Mouse (Mus musculus) heart, postnatal 25 days (tissue): Measurements from ENCODE around the gene Cactin. TPM values are rescaled to one million over a fixed set of nuclear protein-coding genes. Genes with fewer than 3 reads are reported as not detected.
A peak's percentile ranks its signal among the peaks of the same experiment; 100 is the strongest.

Source experiments
- DNase-seq: peaks from one replicate; pipeline ENCODE4 v3.0.0; 2022; ENCODE audit warnings: low spot score
- intact Hi-C: fragments of 180-260 bp; cut with DNase I; formaldehyde crosslinking; loops from one replicate; pipeline ENCODE4 v1.15.1; 2025
- microRNA-seq: library from miRNA; unstranded; fragments of <30 nt; microRNA quantifications from one replicate; pipeline ENCODE4 v1.2.0, GENCODE M21; 2022
- total RNA-seq, 2 experiments: library from RNA; stranded (reverse); gene quantifications; 2 replicates each; pipeline ENCODE4 v1.2.3; 2021

Cactin gene
- total RNA-seq, 2 experiments from 2014 or later, result 13.5 to 16.6 TPM

- intact Hi-C loops, result no loop called here
- DNase-seq, result peak; percentile 87
These were observed 36.3 kb downstream of the Cactin start, which contains the start of gene Mfsd12 for GRCm38 (mm10) chr10:81356991-81357844. Gene Mfsd12, plus strand, starts transcription at chr10:81357491.

- intact Hi-C loops, result no loop called here
These were observed 37.3 kb downstream of the Cactin start for GRCm38 (mm10) chr10:81358209-81358608.

GRCm38 (mm10) chr10:81358841-81359240 lies 37.9 kb downstream of the Cactin start:
- no peak for DNase-seq
- intact Hi-C loops, result no loop called here

More at GRCm38 (mm10) chr10:81358209-81358608, 37.3 kb downstream of the Cactin start:
- no peak for DNase-seq

GRCm38 (mm10) chr10:81360721-81361120 lies 39.8 kb downstream of the Cactin start:
- DNase-seq, result no peak
- intact Hi-C loops, result no loop called here

GRCm38 (mm10) chr10:81362336-81362949 lies 41.5 kb downstream of the Cactin start:
- no peak for DNase-seq
- intact Hi-C loops, result no loop called here

- DNase-seq, result no peak
- intact Hi-C loops, result no loop called here
These were observed 42.8 kb downstream of the Cactin start for GRCm38 (mm10) chr10:81363436-81364346.

GRCm38 (mm10) chr10:81364666-81365065 lies 43.8 kb downstream of the Cactin start:
- no peak for DNase-seq
- intact Hi-C loops, result no loop called here

GRCm38 (mm10) chr10:81365073-81365472 lies 44.2 kb downstream of the Cactin start:
- no peak for DNase-seq
- intact Hi-C loops, result no loop called here

- DNase-seq, result no peak
- intact Hi-C loops, result no loop called here
These were observed 45.0 kb downstream of the Cactin start, which contains the start of gene 4930404N11Rik for GRCm38 (mm10) chr10:81365672-81366476. Gene 4930404N11Rik, minus strand, starts transcription at chr10:81365816.

GRCm38 (mm10) chr10:81366477-81367206 lies 45.7 kb downstream of the Cactin start:
- DNase-seq, result no peak
- intact Hi-C loops, result no loop called here

- intact Hi-C loops, result no loop called here
These were observed 46.2 kb downstream of the Cactin start for GRCm38 (mm10) chr10:81367207-81367495.

GRCm38 (mm10) chr10:81375322-81375721 lies 54.4 kb downstream of the Cactin start:
- intact Hi-C loops, result no loop called here
- no peak for DNase-seq

More at GRCm38 (mm10) chr10:81367207-81367495, 46.2 kb downstream of the Cactin start:
- no peak for DNase-seq

Small RNAs within 50 kb of the gene (microRNA-seq; reads per million reads assigned to microRNA genes)
- 41.7 reads per million, percentile 47 among the genes with 10 or more reads in this experiment for gene Mir3057

Other genes starting within 250 kb of the Cactin start
- 1 to 10 TPM in 1 of 2 experiments, under 1 TPM in 1; 0.87 to 1.2 TPM for gene Creb3l3, start 222.2 kb upstream of the Cactin start, total RNA-seq
- 100 to 1,000 TPM; 122 to 123 TPM for gene Map2k2, start 215.2 kb upstream of the Cactin start, total RNA-seq
- 10 to 100 TPM; 34.5 to 42.2 TPM for gene Zbtb7a, start 185.9 kb upstream of the Cactin start, total RNA-seq
- gene Pias4, start 153.2 kb upstream of the Cactin start, total RNA-seq, result 10 to 100 TPM; 15.6 to 17.4 TPM
- gene Eef2, start 144.5 kb upstream of the Cactin start, total RNA-seq, result 1,000 to 10,000 TPM in 1 of 2 experiments, 100 to 1,000 TPM in 1; 925 to 1,035 TPM
- gene Dapk3, start 138.1 kb upstream of the Cactin start, total RNA-seq, result 10 to 100 TPM; 26.4 to 28.7 TPM
- gene 4930442H23Rik, start 137.3 kb upstream of the Cactin start, total RNA-seq, result not detected
- gene Nmrk2, start 119.1 kb upstream of the Cactin start, total RNA-seq, result 10 to 100 TPM in 1 of 2 experiments, 1 to 10 TPM in 1; 6.9 to 13.4 TPM
- gene Atcay, start 90.3 kb upstream of the Cactin start, total RNA-seq, result under 1 TPM; 0.05 to 0.06 TPM
- gene Zfr2, start 87.9 kb upstream of the Cactin start, total RNA-seq, result 1 to 10 TPM; 2.2 to 2.8 TPM
- gene Matk, start 68.2 kb upstream of the Cactin start, total RNA-seq, result under 1 TPM; 0.42 to 0.61 TPM
- 10 to 100 TPM; 93.8 to 96.6 TPM for gene Mrpl54, start 54.2 kb upstream of the Cactin start, total RNA-seq
- 100 to 1,000 TPM in 1 of 2 experiments, 10 to 100 TPM in 1; 98.4 to 123 TPM for gene Apba3, start 54.1 kb upstream of the Cactin start, total RNA-seq
- gene Tjp3, start 29.5 kb upstream of the Cactin start, total RNA-seq, result not detected
- 10 to 100 TPM; 30.0 to 33.7 TPM for gene Pip5k1c, start 28.1 kb upstream of the Cactin start, total RNA-seq
- 1 to 10 TPM; 4.8 to 5.7 TPM for gene Tbxa2r, start 7.6 kb downstream of the Cactin start, total RNA-seq
- 1 to 10 TPM; 4.8 to 5.4 TPM for gene Gipc3, start 22.2 kb downstream of the Cactin start, total RNA-seq
- 10 to 100 TPM; 68.7 to 70.2 TPM for gene Hmg20b, start 29.4 kb downstream of the Cactin start, total RNA-seq
- 10 to 100 TPM; 12.5 to 13.7 TPM for gene Mfsd12, start 36.4 kb downstream of the Cactin start, total RNA-seq
- gene 4930404N11Rik, start 44.7 kb downstream of the Cactin start, total RNA-seq, result 1 to 10 TPM in 1 of 2 experiments, under 1 TPM in 1; 0.78 to 1.2 TPM
- 10 to 100 TPM; 27.7 to 32.3 TPM for gene Fzr1, start 57.4 kb downstream of the Cactin start, total RNA-seq
- gene Dohh, start 63.3 kb downstream of the Cactin start, total RNA-seq, result 10 to 100 TPM; 52.0 to 56.2 TPM
- gene Gm48551, start 63.4 kb downstream of the Cactin start, total RNA-seq, result under 1 TPM; 0.61 to 0.78 TPM
- under 1 TPM in 1 of 2 experiments, not detected in 1; 0.70 TPM for gene Gm48552, start 67.9 kb downstream of the Cactin start, total RNA-seq
- gene Smim24, start 71.9 kb downstream of the Cactin start, total RNA-seq, result 1 to 10 TPM; 2.0 TPM
- gene Nfic, start 134.5 kb downstream of the Cactin start, total RNA-seq, result 100 to 1,000 TPM; 110 to 130 TPM
- under 1 TPM; 0.17 to 0.47 TPM for gene Celf5, start 161.6 kb downstream of the Cactin start, total RNA-seq
- 10 to 100 TPM; 65.3 to 65.6 TPM for gene Ncln, start 175.3 kb downstream of the Cactin start, total RNA-seq
- 1 to 10 TPM; 1.0 to 1.1 TPM for gene S1pr4, start 179.0 kb downstream of the Cactin start, total RNA-seq
- 1 to 10 TPM in 1 of 2 experiments, under 1 TPM in 1; 0.81 to 1.0 TPM for gene Gna15, start 203.1 kb downstream of the Cactin start, total RNA-seq
- 10 to 100 TPM; 49.6 to 54.6 TPM for gene Gna11, start 224.1 kb downstream of the Cactin start, total RNA-seq
- gene Aes, start 238.4 kb downstream of the Cactin start, total RNA-seq, result 1,000 to 10,000 TPM; 1,086 to 1,128 TPM